Comparison of ENCODE assay signal across 9 mouse cellular contexts in the genomic region with DNA sequence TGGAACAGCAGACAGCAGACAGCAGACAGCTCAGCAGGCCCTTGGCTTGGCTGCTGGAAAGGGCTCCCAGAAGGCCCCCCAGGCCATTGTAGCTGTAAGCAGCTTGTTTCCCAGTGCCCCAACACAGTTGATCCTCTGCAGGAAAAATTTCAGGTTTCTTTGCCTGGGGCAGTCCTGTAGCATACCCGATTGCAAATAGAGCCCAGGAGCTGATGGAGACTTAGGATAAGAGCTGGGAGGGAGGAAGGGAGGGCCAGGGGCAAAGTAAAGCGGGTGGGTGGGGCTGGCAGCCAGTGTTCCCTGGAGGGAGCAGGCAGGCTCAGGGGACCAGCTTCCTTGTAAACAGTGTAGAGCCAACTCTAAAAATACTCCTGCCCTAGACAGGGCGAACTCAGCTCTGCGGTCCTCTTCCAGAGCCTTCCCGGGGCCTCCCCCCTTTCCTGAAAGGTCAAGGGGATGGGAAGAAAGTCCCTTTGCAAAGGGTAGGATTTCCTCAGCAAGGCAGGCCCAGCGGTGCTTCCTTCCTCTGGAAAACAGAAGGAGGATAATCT.
DNase-seq lines count a peak whose midpoint lies in the region; ATAC-seq and TF ChIP-seq lines count a peak whose summit lies in the region.
"Had no signal": no experiment of that assay in that cellular context is flagged by ENCODE, and none has a peak within 500 bp of the region (broad histone marks: within the 10 kb centered on the region; RNA-seq: fewer than 3 reads in every experiment).

No protein-coding gene starts in this region.

- no peak overlapping the region for H3K4me2 ChIP-seq in embryonic facial prominence, embryonic 11.5 days (ENCODE audit: low read depth, low read length)
- peak overlapping the region; percentile 33 for H3K4me2 ChIP-seq in heart, embryonic 11.5 days
- no peak overlapping the region for H3K4me2 ChIP-seq in lung, postnatal 0 days (replicated peaks; ENCODE audit: low read depth, low read length)

- peaks cover 5% of the 10 kb centered on the region for H3K4me1 ChIP-seq in embryonic facial prominence, embryonic 11.5 days (ENCODE audit: control insufficient read depth, insufficient read depth, low read length)
- peaks cover 41% of the 10 kb centered on the region for H3K4me1 ChIP-seq in heart, embryonic 11.5 days (ENCODE audit: control insufficient read depth, insufficient read depth, low read length)
- peaks cover 26% of the 10 kb centered on the region for H3K4me1 ChIP-seq in lung, postnatal 0 days (ENCODE audit: insufficient read depth, low read depth, low read length)

- no peak for TF ChIP-seq CTCF in lung, postnatal 0 days (IDR thresholded peaks at IDR 0.05)

- DNase-seq in MN1 (ENCODE audit: low spot score): peak; percentile 18
- DNase-seq in embryonic facial prominence, embryonic 11.5 days (ENCODE audit: low spot score): peak; percentile 41
- DNase-seq in kidney, adult 9 months: peak; percentile 77
- DNase-seq in lung, postnatal 0 days (ENCODE audit: low spot score): peak; percentile 89
- DNase-seq in cerebellum, adult 9-11 months: no peak
- DNase-seq in layer of hippocampus, adult 8-10 months (ENCODE audit: low spot score in 2 of 2): no peak
- no peak for DNase-seq in layer of hippocampus, postnatal 10 days (ENCODE audit: low spot score in 2 of 2)

- peak overlapping the region; percentile 15 for H3K9ac ChIP-seq in embryonic facial prominence, embryonic 11.5 days (replicated peaks; ENCODE audit: low read length)
- peak overlapping the region; percentile 50 for H3K9ac ChIP-seq in heart, embryonic 11.5 days (ENCODE audit: low read depth, low read length)
- 0 out of 2 replicates have a peak overlapping the region, but pooled peaks have one; percentile 9 for H3K9ac ChIP-seq in lung, postnatal 0 days (replicated peaks; ENCODE audit: low read depth)

- no peak overlapping the region; the same call in 1 of the 2 replicates for H3K27ac ChIP-seq in embryonic facial prominence, embryonic 11.5 days (replicated peaks; ENCODE audit: low read depth, low read length)
- H3K27ac ChIP-seq in heart, embryonic 11.5 days (ENCODE audit: low read depth, low read length): peak overlapping the region; percentile 79
- H3K27ac ChIP-seq in lung, postnatal 0 days (ENCODE audit: low read length): peak overlapping the region; percentile 62

- peak; percentile 73 for ATAC-seq in embryonic facial prominence, embryonic 11.5 days (replicated peaks; ENCODE audit: insufficient number of reproducible peaks, low FRiP score, low TSS enrichment, low read depth)
- peak; percentile 70; the same call in 1 of the 2 replicates for ATAC-seq in heart, embryonic 11.5 days (replicated peaks; ENCODE audit: insufficient number of reproducible peaks, low FRiP score, low TSS enrichment)
- ATAC-seq in lung, postnatal 0 days: peak; percentile 93

- no peaks in the 10 kb centered on the region for H3K9me3 ChIP-seq in embryonic facial prominence, embryonic 11.5 days (replicated peaks; ENCODE audit: control insufficient read depth, low read length)
- H3K9me3 ChIP-seq in heart, embryonic 11.5 days (replicated peaks; ENCODE audit: control insufficient read depth, low read length): no peaks in the 10 kb centered on the region
- no peaks in the 10 kb centered on the region for H3K9me3 ChIP-seq in lung, postnatal 0 days (ENCODE audit: low read length)
- H3K9me3 ChIP-seq: megakaryocyte, embryonic 14.5 days had no signal

- H3K36me3 ChIP-seq in embryonic facial prominence, embryonic 11.5 days (replicated peaks; ENCODE audit: control insufficient read depth, insufficient read depth, low read depth, low read length): no peaks in the 10 kb centered on the region
- no peaks in the 10 kb centered on the region for H3K36me3 ChIP-seq in heart, embryonic 11.5 days (ENCODE audit: control insufficient read depth, insufficient read depth, low read length)
- H3K36me3 ChIP-seq in lung, postnatal 0 days (ENCODE audit: insufficient read depth, low read length): no peaks in the 10 kb centered on the region

- 4% methylated on average over 6 of the region's 6 CpGs for WGBS in embryonic facial prominence, embryonic 11.5 days
- WGBS in heart, embryonic 11.5 days (ENCODE audit: insufficient replicate concordance): 4% methylated on average over 6 of the region's 6 CpGs
- 16% methylated on average over 6 of the region's 6 CpGs for WGBS in lung, postnatal 0 days

- no peaks in the 10 kb centered on the region for H3K27me3 ChIP-seq in embryonic facial prominence, embryonic 11.5 days (ENCODE audit: control insufficient read depth, insufficient read depth, low read length)
- H3K27me3 ChIP-seq in heart, embryonic 11.5 days (ENCODE audit: control insufficient read depth, insufficient read depth, low read length): no peaks in the 10 kb centered on the region
- no peaks in the 10 kb centered on the region for H3K27me3 ChIP-seq in lung, postnatal 0 days (replicated peaks; ENCODE audit: insufficient read depth, low read length)
- H3K27me3 ChIP-seq: megakaryocyte, embryonic 14.5 days had no signal

- no peak overlapping the region for H3K4me3 ChIP-seq in embryonic facial prominence, embryonic 11.5 days (ENCODE audit: low read depth, low read length)
- H3K4me3 ChIP-seq in heart, embryonic 11.5 days (ENCODE audit: low read depth, low read length): no peak overlapping the region
- no peak overlapping the region for H3K4me3 ChIP-seq in lung, postnatal 0 days (ENCODE audit: low read depth, low read length)
- H3K4me3 ChIP-seq: megakaryocyte, embryonic 14.5 days had no signal

- TF ChIP-seq EP300 in lung, postnatal 0 days (IDR thresholded peaks at IDR 0.05): peak; percentile 94

Comparison
In these comparisons a context has a peak if more than half of its experiments do, and no peak if none do; other contexts are left out.
1. DNase-seq: peak in MN1 (single experiment), embryonic facial prominence, embryonic 11.5 days (single experiment), kidney, adult 9 months (single experiment) and lung, postnatal 0 days (single experiment); none in cerebellum, adult 9-11 months (single experiment), layer of hippocampus, adult 8-10 months (0 of 2) and layer of hippocampus, postnatal 10 days (0 of 2).
2. Peak in every context shown above with its lines, with median percentiles within 50 percentile points of each other: ATAC-seq and H3K9ac ChIP-seq.